Mouse (Mus musculus) kidney, adult 2 months (tissue): ENCODE data around the gene Noct.

Experiments
- CTCF ChIP-seq: fragments of 200-500 bp; conservative IDR thresholded peaks from 2 replicates; pipeline ENCODE4 v1.5.1; 2011; ENCODE audit warnings: low read depth, mild to moderate bottlenecking, control low read depth, low read length, moderate library complexity, mixed read lengths; ENCODE audit not compliant: insufficient read depth, insufficient read length
- POLR2A ChIP-seq: fragments of 200-500 bp; IDR thresholded peaks from one replicate; pipeline ENCODE4 v1.6.1; 2011; ENCODE audit warnings: low read depth, low read length, control low read depth

- TF ChIP-seq POLR2A (no peak), CTCF (no peak)
Measured at GRCm38 (mm10) chr3:51258070-51258469, 33.8 kb downstream of the Noct start.
